Mouse (Mus musculus): ENCODE results near the gene Pnkd. TPM values are rescaled to one million over a fixed set of nuclear protein-coding genes. Genes with fewer than 3 reads are reported as not detected.

Gene Pnkd
- polyA plus RNA-seq, 1 experiment, result 10.0 TPM

DNA sequence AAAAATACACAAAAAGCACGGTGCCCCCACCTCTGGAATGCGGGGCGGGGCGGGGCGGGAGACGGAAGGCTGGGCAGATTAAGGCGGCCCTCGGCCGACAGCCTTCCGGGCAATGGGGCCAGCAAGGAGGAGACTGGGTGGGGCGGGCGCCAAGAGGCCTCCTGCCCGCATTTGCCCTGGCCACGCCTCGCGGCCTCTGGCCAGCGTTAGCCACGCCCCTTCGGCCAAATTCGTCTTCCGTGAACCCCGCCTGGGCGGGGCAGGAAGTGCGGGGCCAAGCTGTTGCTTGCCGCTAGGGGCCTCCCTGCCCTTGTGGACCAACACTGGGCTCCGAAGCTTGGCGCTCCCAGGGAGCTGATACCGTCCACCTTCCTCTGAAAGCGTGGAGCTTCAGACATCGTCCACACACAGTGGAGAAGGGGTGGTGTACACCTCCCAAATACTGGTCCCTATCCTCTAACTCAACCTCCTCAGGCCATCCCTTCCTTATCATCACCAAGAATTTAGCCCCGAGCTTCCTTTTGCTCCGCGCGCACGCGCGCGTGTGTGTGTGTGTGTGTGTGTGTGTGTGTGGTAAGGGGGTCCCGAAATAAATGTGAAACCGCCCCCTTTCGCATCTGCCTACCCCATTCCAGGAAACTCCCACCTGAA is 112.7 kb downstream of the Pnkd start:
- peaks cover 2% of the 10 kb centered on the region; the same call in 1 of the 2 replicates for H3K9me3 ChIP-seq (ENCODE audit: control insufficient read depth, low read length)

DNA sequence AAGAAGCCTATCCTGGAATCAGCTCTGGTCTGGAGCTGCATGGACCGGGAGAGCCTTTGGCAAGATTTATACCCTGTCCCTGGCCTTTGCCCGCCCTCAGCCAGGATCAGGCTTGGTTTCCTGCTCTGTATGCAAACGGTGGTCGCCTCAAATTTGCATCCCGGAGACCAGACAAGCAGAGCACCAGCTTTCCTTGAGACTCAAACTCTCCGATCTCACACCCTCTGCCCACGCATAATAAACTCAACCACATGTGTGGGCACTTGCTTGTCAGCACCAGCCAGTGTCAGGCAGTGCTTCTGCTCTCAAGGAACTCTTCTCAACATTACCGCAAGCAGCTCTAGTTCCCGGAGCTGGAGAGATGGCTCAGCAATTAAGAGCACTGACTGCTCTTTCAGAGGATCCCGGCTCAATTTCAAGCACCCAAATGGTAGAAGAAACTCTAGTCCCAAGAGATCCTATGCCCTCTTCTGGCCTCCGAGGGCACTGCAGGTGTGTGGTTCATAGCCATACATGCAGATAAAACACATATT is 113.3 kb downstream of the Pnkd start:
- Histone ChIP-seq H3K4me3 (replicated peaks) (peak overlapping the region; percentile 68), H3K27me3 (ENCODE audit: control insufficient read depth) (no peaks in the 10 kb centered on the region), H3K4me1 (ENCODE audit: control insufficient read depth) (peaks cover 76% of the 10 kb centered on the region), H3K36me3 (ENCODE audit: control insufficient read depth) (peaks cover 32% of the 10 kb centered on the region), H3K9me3 (ENCODE audit: control insufficient read depth, low read length) (peaks cover 2% of the 10 kb centered on the region; the same call in 1 of the 2 replicates)
- TF ChIP-seq GATA1 (IDR thresholded peaks at IDR 0.05; ENCODE audit: low read length), result no peak
- no peak for TF ChIP-seq TAL1 (IDR thresholded peaks at IDR 0.05; ENCODE audit: low read length)

More for the DNA sequence above, 112.7 kb downstream of the Pnkd start:
- no peak for TF ChIP-seq TAL1 (IDR thresholded peaks at IDR 0.05; ENCODE audit: low read length)
- TF ChIP-seq GATA1 (IDR thresholded peaks at IDR 0.05; ENCODE audit: low read length), result no peak
- Histone ChIP-seq H3K27me3 (ENCODE audit: control insufficient read depth) (no peaks in the 10 kb centered on the region), H3K4me3 (replicated peaks) (peak overlapping the region; percentile 68), H3K36me3 (ENCODE audit: control insufficient read depth) (peaks cover 36% of the 10 kb centered on the region), H3K4me1 (ENCODE audit: control insufficient read depth) (peaks cover 82% of the 10 kb centered on the region)

DNA sequence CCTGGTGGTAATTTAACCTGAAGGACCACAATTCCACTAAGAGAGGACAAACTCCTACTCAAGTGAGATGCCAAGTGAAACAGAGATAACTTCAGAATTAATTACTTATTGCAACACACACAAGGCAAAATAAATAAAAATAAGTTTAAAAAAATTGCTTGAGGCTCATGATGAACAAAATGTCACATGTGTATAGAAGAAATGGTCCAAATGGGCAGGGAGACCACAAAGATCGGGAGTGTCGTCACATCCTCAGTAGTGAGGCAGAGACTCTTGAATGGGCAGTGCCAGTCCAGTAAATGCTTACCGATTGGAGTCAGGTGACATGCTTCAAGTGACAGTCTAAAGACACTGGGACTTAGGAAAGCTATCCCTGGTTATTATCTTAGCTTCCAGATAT is 115.8 kb downstream of the Pnkd start:
- TF ChIP-seq GATA1 (IDR thresholded peaks at IDR 0.05; ENCODE audit: low read length) (no peak), TAL1 (IDR thresholded peaks at IDR 0.05; ENCODE audit: low read length) (no peak)
- no peak overlapping the region for H3K4me3 ChIP-seq (replicated peaks)
- peaks cover 6% of the 10 kb centered on the region for H3K36me3 ChIP-seq (ENCODE audit: control insufficient read depth)
- peaks cover 55% of the 10 kb centered on the region for H3K4me1 ChIP-seq (ENCODE audit: control insufficient read depth)
- no peaks in the 10 kb centered on the region for H3K27me3 ChIP-seq (ENCODE audit: control insufficient read depth)
- peaks cover 2% of the 10 kb centered on the region; the same call in 1 of the 2 replicates for H3K9me3 ChIP-seq (ENCODE audit: control insufficient read depth, low read length)

DNA sequence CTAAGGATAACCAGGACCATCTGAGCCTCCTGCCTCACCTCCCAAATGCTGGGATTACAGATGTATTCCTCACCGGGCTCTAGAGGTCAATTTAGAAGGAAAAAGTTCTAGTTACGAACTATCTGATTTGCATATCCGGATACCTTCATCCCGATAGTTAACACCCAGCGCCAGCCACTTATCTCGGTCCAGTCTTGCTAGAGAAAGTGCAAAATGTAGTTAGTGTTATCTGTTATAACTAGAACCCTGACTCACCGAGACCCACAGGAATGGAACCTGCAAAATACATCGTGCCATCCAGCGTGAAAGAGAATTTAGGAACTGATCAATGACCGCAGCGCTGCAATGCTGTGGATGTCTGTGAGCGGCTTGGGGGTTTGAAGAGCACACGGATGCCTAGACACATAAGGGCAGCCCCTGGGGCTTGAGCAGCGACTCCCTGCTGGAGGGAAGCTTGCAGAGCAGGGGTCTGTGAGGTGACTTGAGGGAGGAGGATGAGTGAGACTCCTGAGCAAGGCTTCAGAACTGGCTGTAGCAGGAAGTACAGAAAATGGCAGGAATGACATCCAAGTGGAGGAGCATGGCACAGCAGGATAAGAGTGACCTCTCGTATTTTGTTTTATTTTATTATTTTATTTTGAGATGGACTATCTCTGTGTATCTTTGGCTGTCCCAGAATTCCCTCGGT is 116.4 kb downstream of the Pnkd start:
- H3K9me3 ChIP-seq (ENCODE audit: control insufficient read depth, low read length), result peaks cover 2% of the 10 kb centered on the region; the same call in 1 of the 2 replicates
- TF ChIP-seq TAL1 (IDR thresholded peaks at IDR 0.05; ENCODE audit: low read length) (no peak), GATA1 (IDR thresholded peaks at IDR 0.05; ENCODE audit: low read length) (no peak)
- H3K27me3 ChIP-seq (ENCODE audit: control insufficient read depth), result no peaks in the 10 kb centered on the region
- peak overlapping the region; percentile 40 for H3K4me3 ChIP-seq (replicated peaks)
- H3K4me1 ChIP-seq (ENCODE audit: control insufficient read depth), result peaks cover 52% of the 10 kb centered on the region
- peaks cover 2% of the 10 kb centered on the region; the same call in 1 of the 2 replicates for H3K36me3 ChIP-seq (ENCODE audit: control insufficient read depth)

Other genes with a start within 250 kb of the Pnkd start
- gene Tns1, start 160.5 kb upstream of the Pnkd start, polyA plus RNA-seq (2012), result 2.6 and 3.6 TPM in 2 replicates
- not detected in 2 replicates for gene Rufy4, start 159.4 kb upstream of the Pnkd start, polyA plus RNA-seq (2012)
- gene Cxcr2, start 130.9 kb upstream of the Pnkd start, polyA plus RNA-seq (2012), result 0.01 TPM in 1 of 2 replicates, not detected in the other
- gene Cxcr1, start 90.3 kb upstream of the Pnkd start, polyA plus RNA-seq (2012), result not detected in 2 replicates
- 6.5 and 7.8 TPM in 2 replicates for gene Arpc2, start 48.8 kb upstream of the Pnkd start, polyA plus RNA-seq (2012)
- not detected in 2 replicates for gene Gpbar1, start 6.4 kb upstream of the Pnkd start, polyA plus RNA-seq (2012)
- 12.2 and 15.5 TPM in 2 replicates for gene Aamp, start 192 bp upstream of the Pnkd start, polyA plus RNA-seq (2012)
- 2.7 and 3.3 TPM in 2 replicates for gene Tmbim1, start 20.7 kb downstream of the Pnkd start, polyA plus RNA-seq (2012)
- not detected in 2 replicates for gene Catip, start 77.2 kb downstream of the Pnkd start, polyA plus RNA-seq (2012)
- 0.93 and 1.4 TPM in 2 replicates for gene Slc11a1, start 90.3 kb downstream of the Pnkd start, polyA plus RNA-seq (2012)
- gene Ctdsp1, start 106.6 kb downstream of the Pnkd start, polyA plus RNA-seq (2012), result 33.4 and 34.3 TPM in 2 replicates
- not detected in 2 replicates for gene Vil1, start 124.4 kb downstream of the Pnkd start, polyA plus RNA-seq (2012)
- 0.78 and 0.87 TPM in 2 replicates for gene Cnot9, start 221.1 kb downstream of the Pnkd start, polyA plus RNA-seq (2012)